Mouse (Mus musculus): ENCODE results near the gene Ets1. TPM values are rescaled to one million over a fixed set of nuclear protein-coding genes. Genes with fewer than 3 reads are reported as not detected.

Ets1 gene
- polyA plus RNA-seq, 1 experiment from 2014 or later: 25.2 TPM

- 78% methylated on average over 3 of the region's 3 CpGs for WGBS
- H3K9me3 ChIP-seq: no peaks in the 10 kb centered on the region
Observed at GRCm38 (mm10) chr9:32693411-32693810, 57.4 kb downstream of the Ets1 start.

GRCm38 (mm10) chr9:32694111-32694824 lies 58.2 kb downstream of the Ets1 start:
- Histone ChIP-seq H3K4me3 (no peak overlapping the region), H3K27ac (replicated peaks) (no peak overlapping the region), H3K4me2 (no peak overlapping the region), H3K9me3 (no peaks in the 10 kb centered on the region), H3K36me3 (no peaks in the 10 kb centered on the region), H3K9ac (no peak overlapping the region), H3K27me3 (peaks cover 94% of the 10 kb centered on the region), H3K4me1 (replicated peaks) (peaks cover 10% of the 10 kb centered on the region)
- no peak for ATAC-seq (ENCODE audit: low read depth)
- WGBS: 73% methylated on average over 12 of the region's 12 CpGs

More at GRCm38 (mm10) chr9:32693411-32693810, 57.4 kb downstream of the Ets1 start:
- Histone ChIP-seq H3K27me3 (peaks cover 94% of the 10 kb centered on the region), H3K4me3 (no peak overlapping the region), H3K4me1 (replicated peaks) (peaks cover 10% of the 10 kb centered on the region), H3K9ac (no peak overlapping the region), H3K27ac (replicated peaks) (no peak overlapping the region), H3K4me2 (no peak overlapping the region), H3K36me3 (no peaks in the 10 kb centered on the region)
- ATAC-seq (ENCODE audit: low read depth): no peak

GRCm38 (mm10) chr9:32694916-32695490 lies 59.0 kb downstream of the Ets1 start:
- Histone ChIP-seq H3K4me1 (replicated peaks) (peaks cover 10% of the 10 kb centered on the region), H3K4me3 (peak overlapping the region; percentile 66), H3K27ac (replicated peaks) (no peak overlapping the region), H3K9ac (peak overlapping the region; percentile 71), H3K4me2 (peak overlapping the region; percentile 88), H3K27me3 (peaks cover 94% of the 10 kb centered on the region), H3K36me3 (no peaks in the 10 kb centered on the region), H3K9me3 (no peaks in the 10 kb centered on the region)
- WGBS: 52% methylated on average over 4 of the region's 4 CpGs
- no peak for ATAC-seq (ENCODE audit: low read depth)

GRCm38 (mm10) chr9:32695492-32696190 lies 59.6 kb downstream of the Ets1 start:
- Histone ChIP-seq H3K27me3 (peaks cover 93% of the 10 kb centered on the region), H3K27ac (replicated peaks) (peak overlapping the region; percentile 74), H3K9ac (peak overlapping the region; percentile 71), H3K4me3 (peak overlapping the region; percentile 66), H3K4me2 (peak overlapping the region; percentile 88), H3K9me3 (no peaks in the 10 kb centered on the region), H3K4me1 (replicated peaks) (peaks cover 10% of the 10 kb centered on the region), H3K36me3 (no peaks in the 10 kb centered on the region)
- peak; percentile 96 for ATAC-seq (ENCODE audit: low read depth)
- WGBS: under 1% methylated on average over 67 of the region's 67 CpGs

GRCm38 (mm10) chr9:32696259-32696658 lies 60.2 kb downstream of the Ets1 start:
- H3K4me2 ChIP-seq: peak overlapping the region; percentile 88
- peaks cover 10% of the 10 kb centered on the region for H3K4me1 ChIP-seq (replicated peaks)
- peak overlapping the region; percentile 74 for H3K27ac ChIP-seq (replicated peaks)
- ATAC-seq (ENCODE audit: low read depth): peak; percentile 47
- peak overlapping the region; percentile 71 for H3K9ac ChIP-seq
- under 1% methylated on average over 13 of the region's 13 CpGs for WGBS
- H3K27me3 ChIP-seq: peaks cover 86% of the 10 kb centered on the region
- no peaks in the 10 kb centered on the region for H3K9me3 ChIP-seq
- H3K4me3 ChIP-seq: peak overlapping the region; percentile 66
- H3K36me3 ChIP-seq: no peaks in the 10 kb centered on the region

- Histone ChIP-seq H3K27ac (replicated peaks) (peak overlapping the region; percentile 74; the same call in 1 of the 2 replicates), H3K9ac (peak overlapping the region; percentile 71), H3K9me3 (no peaks in the 10 kb centered on the region), H3K4me3 (peak overlapping the region; percentile 66), H3K4me2 (peak overlapping the region; percentile 88), H3K27me3 (peaks cover 84% of the 10 kb centered on the region), H3K36me3 (no peaks in the 10 kb centered on the region), H3K4me1 (replicated peaks) (peaks cover 10% of the 10 kb centered on the region)
- WGBS: 13% methylated on average over 7 of the region's 7 CpGs
- no peak for ATAC-seq (ENCODE audit: low read depth)
Observed at GRCm38 (mm10) chr9:32696717-32697116, 60.7 kb downstream of the Ets1 start.

- no peaks in the 10 kb centered on the region for H3K9me3 ChIP-seq
- H3K4me3 ChIP-seq: peak overlapping the region; percentile 66
- peaks cover 77% of the 10 kb centered on the region for H3K27me3 ChIP-seq
- ATAC-seq (ENCODE audit: low read depth): no peak
- peak overlapping the region; percentile 88 for H3K4me2 ChIP-seq
- no peak overlapping the region for H3K27ac ChIP-seq (replicated peaks)
- H3K9ac ChIP-seq: peak overlapping the region; percentile 71
- peaks cover 10% of the 10 kb centered on the region for H3K4me1 ChIP-seq (replicated peaks)
- H3K36me3 ChIP-seq: no peaks in the 10 kb centered on the region
- WGBS: 73% methylated on average over 9 of the region's 9 CpGs
Observed at GRCm38 (mm10) chr9:32697291-32698110, 61.5 kb downstream of the Ets1 start.

GRCm38 (mm10) chr9:32698766-32699165 lies 62.7 kb downstream of the Ets1 start:
- Histone ChIP-seq H3K9me3 (no peaks in the 10 kb centered on the region), H3K9ac (no peak overlapping the region), H3K4me1 (replicated peaks) (peaks cover 10% of the 10 kb centered on the region), H3K27me3 (peaks cover 65% of the 10 kb centered on the region), H3K4me3 (no peak overlapping the region), H3K4me2 (peak overlapping the region; percentile 35), H3K27ac (replicated peaks) (no peak overlapping the region), H3K36me3 (no peaks in the 10 kb centered on the region)
- WGBS: 73% methylated on average over 4 of the region's 4 CpGs
- ATAC-seq (ENCODE audit: low read depth): no peak

- H3K4me3 ChIP-seq: 0 out of 2 replicates have a peak overlapping the region, but pooled peaks have one; percentile 0
- H3K9me3 ChIP-seq: no peaks in the 10 kb centered on the region
- no peaks in the 10 kb centered on the region for H3K36me3 ChIP-seq
- H3K4me2 ChIP-seq: peak overlapping the region; percentile 35
- H3K27ac ChIP-seq (replicated peaks): 0 out of 2 replicates have a peak overlapping the region, but pooled peaks have one; percentile 3
- H3K9ac ChIP-seq: no peak overlapping the region
- H3K27me3 ChIP-seq: peaks cover 58% of the 10 kb centered on the region
- no peak for ATAC-seq (ENCODE audit: low read depth)
- H3K4me1 ChIP-seq (replicated peaks): peaks cover 10% of the 10 kb centered on the region
- WGBS: 69% methylated on average over 8 of the region's 8 CpGs
Observed at GRCm38 (mm10) chr9:32699391-32699841, 63.4 kb downstream of the Ets1 start.

GRCm38 (mm10) chr9:32700091-32700905 lies 64.3 kb downstream of the Ets1 start:
- Histone ChIP-seq H3K4me3 (peak overlapping the region; percentile 1; the same call in 1 of the 2 replicates), H3K9ac (no peak overlapping the region), H3K4me2 (peak overlapping the region; percentile 35), H3K4me1 (replicated peaks) (peaks cover 9% of the 10 kb centered on the region), H3K27me3 (peaks cover 49% of the 10 kb centered on the region), H3K9me3 (no peaks in the 10 kb centered on the region), H3K36me3 (no peaks in the 10 kb centered on the region), H3K27ac (replicated peaks) (0 out of 2 replicates have a peak overlapping the region, but pooled peaks have one; percentile 3)
- no peak for ATAC-seq (ENCODE audit: low read depth)
- 77% methylated on average over 7 of the region's 7 CpGs for WGBS
